Mouse (Mus musculus): ENCODE results near the gene Btrc. TPM values are rescaled to one million over a fixed set of nuclear protein-coding genes. Genes with fewer than 3 reads are reported as not detected.

The Btrc gene
- polyA plus RNA-seq, 1 experiment, result not detected

DNA sequence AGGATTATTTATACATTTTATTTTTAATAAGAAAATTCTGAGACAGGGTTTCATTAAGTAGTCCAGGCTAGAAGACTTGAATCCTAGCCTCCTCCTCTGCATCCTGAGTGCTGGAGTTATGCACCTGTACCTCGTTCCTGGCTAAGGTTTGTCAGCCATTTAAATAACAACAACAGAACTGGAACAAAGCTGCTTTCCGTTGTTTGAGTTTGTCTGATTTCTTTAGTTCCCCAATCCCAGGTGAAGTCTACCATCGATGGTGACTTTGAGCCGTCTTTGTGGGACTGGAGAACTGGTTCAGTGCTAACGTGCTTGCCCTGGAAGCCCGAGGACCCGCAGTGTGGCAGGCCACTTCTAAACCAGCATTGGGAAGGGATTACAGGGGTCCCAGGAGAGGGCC, 93.4 kb downstream of the Btrc start:
- H3K27ac ChIP-seq (ENCODE audit: insufficient read depth, low read depth, low read length), result no peak overlapping the region
- TF ChIP-seq CTCF (IDR thresholded peaks at IDR 0.05; ENCODE audit: insufficient read depth, low read depth, low read length) (no peak), POLR2A (IDR thresholded peaks at IDR 0.05; ENCODE audit: insufficient read depth, low read depth, low read length) (no peak)
- no peak overlapping the region for H3K4me3 ChIP-seq (ENCODE audit: insufficient read depth, low read depth, low read length)
- peaks cover 8% of the 10 kb centered on the region for H3K4me1 ChIP-seq (ENCODE audit: control insufficient read depth, insufficient read depth, low read length)
- WGBS, result 95% methylated on average over 7 of the region's 7 CpGs

DNA sequence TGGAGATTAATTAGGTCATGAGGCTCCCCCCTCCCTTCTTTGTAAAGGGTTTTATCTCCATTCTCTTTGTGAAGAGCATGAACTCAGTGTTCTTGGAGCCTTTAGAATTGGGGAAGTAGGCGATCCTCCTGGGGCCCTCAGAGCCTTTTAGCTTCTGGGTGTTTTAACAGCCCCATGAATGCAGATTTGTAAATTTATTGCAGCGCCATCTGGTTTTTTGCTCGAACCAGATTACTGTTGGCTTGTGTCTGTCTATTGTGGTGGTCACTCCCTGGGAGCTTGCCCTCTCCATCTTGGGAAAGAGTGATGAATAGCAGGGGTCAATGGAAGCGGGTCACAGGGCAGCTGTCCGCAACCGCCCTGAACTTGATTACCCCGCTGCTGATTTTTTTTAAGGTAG, 95.2 kb downstream of the Btrc start:
- Histone ChIP-seq H3K4me3 (ENCODE audit: insufficient read depth, low read depth, low read length) (no peak overlapping the region), H3K4me1 (ENCODE audit: control insufficient read depth, insufficient read depth, low read length) (peaks cover 6% of the 10 kb centered on the region), H3K27ac (ENCODE audit: insufficient read depth, low read depth, low read length) (no peak overlapping the region)
- 78% methylated on average over 7 of the region's 7 CpGs for WGBS
- TF ChIP-seq POLR2A (IDR thresholded peaks at IDR 0.05; ENCODE audit: insufficient read depth, low read depth, low read length), result no peak
- TF ChIP-seq CTCF (IDR thresholded peaks at IDR 0.05; ENCODE audit: insufficient read depth, low read depth, low read length), result no peak

DNA sequence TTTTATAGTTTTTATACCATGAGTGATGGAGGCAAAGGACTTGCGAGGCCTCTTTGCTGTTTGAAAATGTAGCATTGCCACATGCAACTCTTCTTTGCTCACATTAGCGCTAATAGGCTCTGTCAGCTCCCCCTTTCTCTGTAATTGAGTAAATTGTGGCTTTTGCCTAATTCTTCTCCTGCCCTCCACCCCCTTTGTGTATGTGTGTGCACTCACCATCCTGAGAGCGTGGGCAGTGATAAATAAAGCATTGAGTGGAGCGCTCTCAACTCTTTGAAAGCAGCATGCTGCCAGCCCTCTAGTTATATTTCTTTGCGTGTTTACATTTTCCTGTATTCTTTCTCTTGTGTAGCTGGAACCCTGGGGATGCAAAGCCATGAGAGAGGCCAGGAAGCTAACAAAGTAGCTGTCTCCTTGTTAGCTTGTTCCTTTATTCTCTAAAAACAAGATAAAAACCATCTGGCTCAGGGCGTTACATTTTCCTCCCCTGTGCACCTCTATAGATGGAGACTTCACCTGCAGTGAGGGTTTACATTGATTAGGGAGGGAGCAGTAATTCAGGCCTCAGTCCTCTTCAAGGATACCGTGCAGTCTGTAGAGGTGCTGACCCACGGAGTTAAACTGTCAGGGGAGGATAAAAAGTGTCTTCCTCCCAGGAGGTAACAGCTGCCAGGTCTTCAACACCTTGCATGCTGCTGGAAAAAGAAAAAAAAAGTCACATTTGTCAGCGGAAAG, 96.6 kb downstream of the Btrc start:
- no peak overlapping the region for H3K27ac ChIP-seq (ENCODE audit: insufficient read depth, low read depth, low read length)
- 33% methylated on average over 9 of the region's 9 CpGs for WGBS
- TF ChIP-seq POLR2A (IDR thresholded peaks at IDR 0.05; ENCODE audit: insufficient read depth, low read depth, low read length) (no peak), CTCF (IDR thresholded peaks at IDR 0.05; ENCODE audit: insufficient read depth, low read depth, low read length) (no peak)

DNA sequence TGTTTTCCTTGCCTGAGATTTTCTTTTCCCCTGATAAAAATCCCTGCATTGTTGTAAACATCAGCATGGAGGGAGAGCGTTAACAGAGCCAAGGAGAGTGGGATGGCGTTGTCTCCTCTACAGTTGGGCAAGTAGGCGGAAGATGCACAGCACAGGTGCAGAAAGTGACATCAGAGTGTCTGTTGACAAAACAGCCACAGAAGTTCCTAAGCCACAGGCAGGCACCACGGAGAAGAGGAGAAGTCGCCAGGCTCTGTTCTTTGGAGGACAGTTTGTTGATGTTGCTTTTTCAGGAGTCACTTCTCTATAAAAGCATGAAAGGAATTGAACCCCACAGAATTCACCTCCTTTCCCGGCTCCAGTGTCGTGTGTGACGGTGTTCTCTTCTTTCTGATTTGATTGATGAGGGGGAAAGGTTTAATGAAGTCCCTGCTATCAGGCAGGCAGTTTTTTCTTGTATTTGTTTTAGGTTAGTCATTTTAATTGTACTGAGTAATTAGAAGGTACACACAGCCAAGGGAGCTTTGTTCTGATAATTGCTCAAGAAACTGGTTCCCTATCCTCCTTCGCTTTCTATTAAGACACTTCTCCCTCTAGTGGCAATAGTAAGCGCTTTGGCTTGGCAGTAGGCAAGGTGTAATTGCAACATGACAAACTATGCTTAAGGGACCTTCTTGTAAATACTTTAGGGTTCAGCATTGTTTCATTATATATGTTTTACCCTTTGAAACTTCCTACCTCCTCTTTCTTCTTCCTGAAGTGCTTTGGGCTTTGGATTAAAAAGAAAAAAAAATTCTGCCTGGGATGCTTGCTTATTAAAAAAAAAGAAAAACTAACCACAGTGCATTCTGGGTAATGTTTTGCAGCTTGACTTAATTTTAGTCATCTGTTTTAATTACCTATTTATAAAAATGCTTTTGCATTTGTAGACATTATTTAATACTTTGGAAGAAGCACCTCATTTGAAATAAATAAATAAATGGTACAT, 97.5 kb downstream of the Btrc start:
- Histone ChIP-seq H3K4me1 (ENCODE audit: control insufficient read depth, insufficient read depth, low read length) (peaks cover 6% of the 10 kb centered on the region), H3K27ac (ENCODE audit: insufficient read depth, low read depth, low read length) (peak overlapping the region; percentile 12; the same call in 1 of the 2 replicates), H3K4me3 (ENCODE audit: insufficient read depth, low read depth, low read length) (no peak overlapping the region)
- no peak for TF ChIP-seq CTCF (IDR thresholded peaks at IDR 0.05; ENCODE audit: insufficient read depth, low read depth, low read length)
- TF ChIP-seq POLR2A (IDR thresholded peaks at IDR 0.05; ENCODE audit: insufficient read depth, low read depth, low read length), result no peak
- 35% methylated on average over 10 of the region's 10 CpGs for WGBS

More for the DNA sequence above, 96.6 kb downstream of the Btrc start:
- H3K4me1 ChIP-seq (ENCODE audit: control insufficient read depth, insufficient read depth, low read length), result peaks cover 6% of the 10 kb centered on the region
- no peak overlapping the region for H3K4me3 ChIP-seq (ENCODE audit: insufficient read depth, low read depth, low read length)

DNA sequence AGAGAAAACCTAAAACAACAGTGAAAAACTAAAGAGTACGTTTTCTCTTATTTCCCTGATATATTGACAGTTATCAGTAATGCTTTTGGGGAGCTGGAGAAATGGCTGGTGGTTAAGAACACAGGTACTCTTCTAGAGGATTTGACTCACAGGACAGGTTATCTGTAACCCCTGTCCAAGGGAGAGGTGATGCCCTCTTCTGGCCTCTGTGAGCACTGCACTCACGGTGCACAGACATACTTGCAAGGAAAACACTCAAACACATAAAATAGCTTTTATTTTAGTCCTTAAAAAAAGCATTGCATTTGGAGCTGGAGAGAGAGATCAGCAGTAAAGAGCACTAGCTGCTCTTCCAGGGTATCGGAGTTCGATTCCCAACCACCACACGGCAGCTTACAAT, 106.2 kb downstream of the Btrc start:
- Histone ChIP-seq H3K27ac (ENCODE audit: insufficient read depth, low read depth, low read length) (no peak overlapping the region), H3K4me1 (ENCODE audit: control insufficient read depth, insufficient read depth, low read length) (peaks cover 5% of the 10 kb centered on the region), H3K4me3 (ENCODE audit: insufficient read depth, low read depth, low read length) (no peak overlapping the region)
- WGBS, result 98% methylated on average over 5 of the region's 5 CpGs
- TF ChIP-seq CTCF (IDR thresholded peaks at IDR 0.05; ENCODE audit: insufficient read depth, low read depth, low read length), result no peak
- TF ChIP-seq POLR2A (IDR thresholded peaks at IDR 0.05; ENCODE audit: insufficient read depth, low read depth, low read length), result no peak

DNA sequence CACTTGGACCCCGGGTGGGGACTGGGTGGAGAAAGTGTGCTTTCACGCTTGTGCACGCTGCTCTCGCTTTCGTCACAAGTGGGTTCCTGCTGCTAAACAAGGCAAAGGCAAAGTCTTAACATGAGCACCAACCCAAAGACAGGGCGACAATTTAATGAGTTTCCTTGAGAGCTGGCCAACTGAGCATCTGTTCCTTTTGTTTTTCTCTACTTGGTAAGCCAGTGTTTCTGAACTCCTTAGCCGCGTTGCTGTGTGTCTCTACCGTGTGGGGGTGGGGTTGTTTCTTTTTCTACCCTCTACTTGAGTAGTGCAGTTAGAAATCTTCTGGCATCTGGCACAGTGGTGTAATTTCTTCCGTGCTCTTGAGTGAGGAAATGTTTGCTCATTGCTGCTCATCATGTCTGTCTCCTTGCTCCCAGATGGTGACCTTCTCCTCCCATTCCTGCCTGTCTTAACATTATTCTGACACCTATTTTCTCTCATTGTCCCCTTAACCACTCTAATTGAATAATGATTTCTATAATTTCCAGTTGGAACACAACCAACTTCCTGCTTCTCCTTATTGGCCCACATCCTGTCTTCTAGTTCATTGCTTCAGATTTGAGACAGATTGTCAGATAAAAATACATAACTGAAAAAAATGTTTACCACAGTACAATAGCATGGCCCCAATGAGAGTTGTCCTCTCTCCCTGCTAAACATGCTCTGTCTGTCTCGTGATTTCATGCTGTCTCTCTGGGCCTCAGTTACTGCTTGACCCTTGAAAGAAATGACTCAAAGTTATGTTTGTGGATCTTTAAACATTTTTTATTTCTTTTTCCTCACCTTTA, 109.4 kb downstream of the Btrc start:
- H3K4me1 ChIP-seq (ENCODE audit: control insufficient read depth, insufficient read depth, low read length), result peaks cover 14% of the 10 kb centered on the region
- peak overlapping the region; percentile 7; the same call in 1 of the 2 replicates for H3K27ac ChIP-seq (ENCODE audit: insufficient read depth, low read depth, low read length)
- TF ChIP-seq POLR2A (IDR thresholded peaks at IDR 0.05; ENCODE audit: insufficient read depth, low read depth, low read length) (no peak), CTCF (IDR thresholded peaks at IDR 0.05; ENCODE audit: insufficient read depth, low read depth, low read length) (no peak)
- WGBS, result 24% methylated on average over 11 of the region's 11 CpGs
- no peak overlapping the region for H3K4me3 ChIP-seq (ENCODE audit: insufficient read depth, low read depth, low read length)

DNA sequence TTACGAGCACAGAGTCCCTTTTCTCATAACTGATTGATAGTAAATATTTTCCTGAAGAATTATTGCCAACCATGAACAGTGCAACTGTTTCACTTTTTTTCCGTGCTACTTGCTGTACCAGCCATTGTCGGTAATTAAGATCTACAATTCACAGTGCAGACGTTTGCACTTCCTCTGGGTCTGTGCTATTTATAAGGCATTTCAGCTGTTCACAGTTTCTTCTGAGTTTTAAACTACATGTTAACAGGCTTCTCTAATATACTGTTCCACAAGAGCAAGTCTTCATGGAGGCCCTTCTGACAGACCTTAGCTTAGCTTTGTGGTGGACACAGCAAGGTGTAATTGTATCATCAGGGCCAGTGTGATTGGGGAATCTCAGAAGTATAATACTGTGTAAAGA, 111.2 kb downstream of the Btrc start:
- TF ChIP-seq POLR2A (IDR thresholded peaks at IDR 0.05; ENCODE audit: insufficient read depth, low read depth, low read length) (no peak), CTCF (IDR thresholded peaks at IDR 0.05; ENCODE audit: insufficient read depth, low read depth, low read length) (no peak)
- H3K4me1 ChIP-seq (ENCODE audit: control insufficient read depth, insufficient read depth, low read length), result peaks cover 14% of the 10 kb centered on the region

DNA sequence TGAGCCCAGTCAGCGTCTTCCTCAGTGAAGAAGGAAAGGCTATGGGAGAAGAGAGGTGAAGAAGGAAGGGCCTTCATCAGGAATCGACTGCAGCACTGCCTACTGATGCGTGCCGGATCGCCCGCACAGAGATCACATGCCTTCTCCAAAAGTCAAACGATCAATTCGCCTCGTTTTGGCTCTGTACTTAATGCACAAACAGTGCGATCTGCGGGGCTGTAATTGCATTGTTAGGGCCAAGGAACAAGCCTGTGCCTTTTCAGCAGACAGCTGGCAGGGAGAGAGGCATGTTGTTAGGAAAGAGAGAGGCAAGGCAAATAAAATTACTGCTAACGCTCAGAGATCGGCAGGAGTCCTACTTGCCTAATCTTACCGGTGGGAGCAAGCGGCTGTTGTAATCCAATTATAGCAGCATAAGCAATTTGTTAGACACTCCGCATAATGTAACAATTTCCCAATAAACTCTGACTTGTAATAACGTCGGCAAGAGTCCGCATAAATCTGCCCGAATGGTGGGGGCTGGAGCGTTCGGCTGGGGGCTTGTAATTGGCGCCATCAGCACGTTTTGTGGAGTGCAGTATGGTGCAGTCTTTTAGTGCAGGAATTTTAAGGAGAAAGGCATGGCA, 112.5 kb downstream of the Btrc start:
- TF ChIP-seq CTCF (IDR thresholded peaks at IDR 0.05; ENCODE audit: insufficient read depth, low read depth, low read length), result no peak
- TF ChIP-seq POLR2A (IDR thresholded peaks at IDR 0.05; ENCODE audit: insufficient read depth, low read depth, low read length), result no peak

More for the DNA sequence above, 111.2 kb downstream of the Btrc start:
- no peak overlapping the region for H3K4me3 ChIP-seq (ENCODE audit: insufficient read depth, low read depth, low read length)
- H3K27ac ChIP-seq (ENCODE audit: insufficient read depth, low read depth, low read length), result no peak overlapping the region
- WGBS, result 35% methylated on average over 4 of the region's 4 CpGs

More for the DNA sequence above, 112.5 kb downstream of the Btrc start:
- Histone ChIP-seq H3K4me1 (ENCODE audit: control insufficient read depth, insufficient read depth, low read length) (peaks cover 14% of the 10 kb centered on the region), H3K4me3 (ENCODE audit: insufficient read depth, low read depth, low read length) (no peak overlapping the region), H3K27ac (ENCODE audit: insufficient read depth, low read depth, low read length) (peak overlapping the region; percentile 58)
- 21% methylated on average over 24 of the region's 24 CpGs for WGBS

Data from olfactory bulb, adult 2 months (tissue).